Mouse (Mus musculus) left cerebral cortex, postnatal 10 days (tissue): ENCODE data around the gene Mcm10. TPM values are rescaled to one million over a fixed set of nuclear protein-coding genes. Genes with fewer than 3 reads are reported as not detected.

Experiments
- total RNA-seq, 2 experiments: library from RNA; stranded (reverse); gene quantifications; 2 replicates each; pipeline ENCODE4 v1.2.3; 2021

The Mcm10 gene
- total RNA-seq, 2 experiments from 2014 or later = 2.6 to 2.9 TPM

Other genes starting within 250 kb of the Mcm10 start
- 10 to 100 TPM; 39.7 to 46.5 TPM for gene Sephs1, start 131.2 kb downstream of the Mcm10 start, total RNA-seq
- gene Phyh, start 93.8 kb downstream of the Mcm10 start, total RNA-seq = 10 to 100 TPM; 58.8 to 63.2 TPM
- 1 to 10 TPM; 2.3 to 2.6 TPM for gene Ucma, start 36.7 kb downstream of the Mcm10 start, total RNA-seq
- 10 to 100 TPM; 20.1 to 20.7 TPM for gene Optn, start 51.3 kb upstream of the Mcm10 start, total RNA-seq
- gene Ccdc3, start 125.0 kb upstream of the Mcm10 start, total RNA-seq = 10 to 100 TPM; 10.2 to 11.9 TPM